Mouse (Mus musculus) left cerebral cortex, postnatal 36 days (tissue): ENCODE measurements around the gene Bid. TPM values are rescaled to one million over a fixed set of nuclear protein-coding genes. Genes with fewer than 3 reads are reported as not detected.
A peak's percentile ranks its signal among the peaks of the same experiment; 100 is the strongest.

Experiments
- DNase-seq, 2 experiments: peaks; one replicate each; pipeline ENCODE4 v3.0.0; 2021 to 2022; ENCODE audit warnings: low spot score in 2 of 2, mixed read lengths in 1 of 2
- intact Hi-C: fragments of 180-260 bp; cut with DNase I; formaldehyde crosslinking; loops from one replicate; pipeline ENCODE4 v1.15.1; 2025
- total RNA-seq, 2 experiments: library from RNA; stranded (reverse); gene quantifications; 2 replicates each; pipeline ENCODE4 v1.2.3; 2021

The Bid gene
- 10 to 100 TPM in 1 of 2 experiments, 1 to 10 TPM in 1; 10.0 to 12.4 TPM for total RNA-seq

GRCm38 (mm10) chr6:120916074-120916971 lies at the start of gene Bid:
TSS of gene Bid (minus strand) at chr6:120916853.
- DNase-seq = peak; percentile 77 to 81
- intact Hi-C loops = no loop called here

- intact Hi-C loops = no loop called here
- DNase-seq = no peak
Measured at GRCm38 (mm10) chr6:120965814-120966213, 49.2 kb upstream of the Bid start.

GRCm38 (mm10) chr6:120964179-120964578 lies 47.5 kb upstream of the Bid start:
- intact Hi-C loops = no loop called here
- no peak for DNase-seq

- intact Hi-C loops = no loop called here
- no peak for DNase-seq
Measured at GRCm38 (mm10) chr6:120960338-120961030, 43.8 kb upstream of the Bid start.

GRCm38 (mm10) chr6:120957331-120957730 lies 40.7 kb upstream of the Bid start:
- no peak for DNase-seq
- intact Hi-C loops = no loop called here

- intact Hi-C loops = no loop called here
- no peak for DNase-seq
Measured at GRCm38 (mm10) chr6:120956259-120957161, 39.9 kb upstream of the Bid start.

- intact Hi-C loops = no loop called here
- DNase-seq = no peak
Measured at GRCm38 (mm10) chr6:120955215-120955614, 38.6 kb upstream of the Bid start.

- intact Hi-C loops = no loop called here
- DNase-seq = no peak
Measured at GRCm38 (mm10) chr6:120954241-120954640, 37.6 kb upstream of the Bid start.

- no peak for DNase-seq
- intact Hi-C loops = no loop called here
Measured at GRCm38 (mm10) chr6:120952475-120952874, 35.8 kb upstream of the Bid start.

GRCm38 (mm10) chr6:120951311-120951710 lies 34.7 kb upstream of the Bid start:
- no peak for DNase-seq
- intact Hi-C loops = no loop called here

- no peak for DNase-seq
Measured at GRCm38 (mm10) chr6:120945510-120945909, 28.9 kb upstream of the Bid start.

GRCm38 (mm10) chr6:120943964-120944363 lies 27.3 kb upstream of the Bid start:
- DNase-seq = no peak
- intact Hi-C loops = no loop called here

More at GRCm38 (mm10) chr6:120945510-120945909, 28.9 kb upstream of the Bid start:
- intact Hi-C loops = no loop called here

- no peak for DNase-seq
- intact Hi-C loops = no loop called here
Measured at GRCm38 (mm10) chr6:120943551-120943950, 26.9 kb upstream of the Bid start.

GRCm38 (mm10) chr6:120943079-120943478 lies 26.4 kb upstream of the Bid start:
- intact Hi-C loops = no loop called here

GRCm38 (mm10) chr6:120941575-120941974 lies 24.9 kb upstream of the Bid start:
- intact Hi-C loops = no loop called here
- DNase-seq = peak in 1 of 2 experiments; percentile 35

More at GRCm38 (mm10) chr6:120943079-120943478, 26.4 kb upstream of the Bid start:
- DNase-seq = no peak

- intact Hi-C loops = no loop called here
- DNase-seq = no peak
Measured at GRCm38 (mm10) chr6:120941084-120941481, 24.4 kb upstream of the Bid start.

- no peak for DNase-seq
- intact Hi-C loops = no loop called here
Measured at GRCm38 (mm10) chr6:120940446-120941083, 23.9 kb upstream of the Bid start.

GRCm38 (mm10) chr6:120939783-120940182 lies 23.1 kb upstream of the Bid start:
- no peak for DNase-seq
- intact Hi-C loops = no loop called here

- DNase-seq = no peak
- intact Hi-C loops = no loop called here
Measured at GRCm38 (mm10) chr6:120938763-120939450, 22.3 kb upstream of the Bid start.
